Mouse (Mus musculus): Measurements from ENCODE around the gene Nlgn3.

DNA sequence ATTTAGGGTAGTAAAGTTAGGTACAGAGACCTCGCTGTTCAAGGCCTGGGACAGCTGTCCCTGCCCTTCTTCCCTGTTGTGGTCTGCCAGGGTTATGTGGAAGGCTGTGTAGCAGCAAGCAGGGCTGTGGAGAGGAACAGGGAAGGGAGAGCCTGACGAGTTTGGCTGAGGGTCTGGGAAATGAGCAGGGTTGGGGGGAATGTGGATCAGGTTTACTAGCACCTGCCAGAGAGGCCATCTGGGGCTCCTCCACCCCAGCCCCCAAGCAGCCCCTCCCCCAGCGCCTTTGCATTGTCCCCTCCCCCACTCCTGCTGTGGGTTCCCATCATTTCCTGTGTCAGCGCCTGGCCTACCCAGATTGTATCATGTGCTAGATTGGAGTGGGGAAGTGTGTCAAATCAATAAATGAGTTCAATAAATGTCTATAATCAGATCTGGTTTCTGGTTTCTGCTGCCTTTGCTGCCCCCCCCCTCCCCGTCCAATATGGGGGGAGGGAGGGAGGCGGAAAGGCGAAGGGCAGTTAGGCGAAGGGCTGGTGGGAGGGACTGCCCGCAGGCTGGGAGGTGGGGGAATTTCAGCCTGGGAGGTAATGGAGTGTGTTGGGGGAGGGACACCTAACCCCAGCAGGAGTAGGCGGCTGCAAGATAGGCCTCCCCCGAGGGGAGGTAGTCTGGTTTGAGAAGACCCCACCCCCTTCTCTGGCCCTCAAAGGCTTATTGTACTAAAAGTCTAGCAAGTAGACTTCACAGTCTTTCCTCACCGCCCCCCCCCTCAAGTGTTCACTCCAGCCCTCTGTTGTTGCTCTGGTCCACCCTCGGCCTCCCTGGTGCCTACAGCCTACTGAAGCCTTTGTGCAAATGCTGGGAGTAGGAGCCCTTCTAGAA, 38.3 kb upstream of the Nlgn3 start:
- no peak for TF ChIP-seq CTCF (IDR thresholded peaks at IDR 0.05; ENCODE audit: borderline replicate concordance, insufficient read depth, low read depth, low read length)
- TF ChIP-seq POLR2A (IDR thresholded peaks at IDR 0.05; ENCODE audit: borderline replicate concordance, insufficient read depth, low read length), result no peak

All from cerebellum, adult 2 months (tissue).